Mouse (Mus musculus) limb, embryonic 11.5 days (tissue): ENCODE results near the gene Ctps. TPM values are rescaled to one million over a fixed set of nuclear protein-coding genes. Genes with fewer than 3 reads are reported as not detected.

ENCODE experiments used
- ATAC-seq: fragments of 200-750 bp; cut with Nextera tagmentation; 2 replicates; pipeline ENCODE4 v1.8.0; 2017; ENCODE audit warnings: low read depth; ENCODE audit not compliant: insufficient number of reproducible peaks, low FRiP score, low TSS enrichment
- DNase-seq: peaks from one replicate; pipeline ENCODE4 v3.0.0-alpha.2; 2015; ENCODE audit warnings: low spot score
- H3K27ac ChIP-seq: fragments of 300-500 bp; sonication (generic); replicated peaks from 2 replicates; pipeline ENCODE4 v1.5.1; 2014; ENCODE audit warnings: low read depth, mild to moderate bottlenecking, low read length
- H3K27me3 ChIP-seq: fragments of 300-500 bp; sonication (generic); 2 replicates; pipeline ENCODE4 v1.6.1; 2014; ENCODE audit warnings: mild to moderate bottlenecking, low read length, mixed read lengths; ENCODE audit not compliant: control insufficient read depth, insufficient read depth
- H3K36me3 ChIP-seq: fragments of 300-500 bp; sonication (generic); 2 replicates; pipeline ENCODE4 v1.6.1; 2014; ENCODE audit warnings: mild to moderate bottlenecking, low read length, moderate library complexity, mixed read lengths; ENCODE audit not compliant: control insufficient read depth, insufficient read depth
- H3K4me1 ChIP-seq: fragments of 300-500 bp; sonication (generic); 2 replicates; pipeline ENCODE4 v1.6.1; 2014; ENCODE audit warnings: low read length, mixed read lengths; ENCODE audit not compliant: control insufficient read depth, insufficient read depth
- H3K4me2 ChIP-seq: fragments of 300-500 bp; sonication (generic); 2 replicates; pipeline ENCODE4 v1.6.1; 2014; ENCODE audit warnings: low read depth, mild to moderate bottlenecking, moderate library complexity; ENCODE audit not compliant: severe bottlenecking
- H3K4me3 ChIP-seq: fragments of 300-500 bp; sonication (generic); 2 replicates; pipeline ENCODE4 v1.5.1; 2014; ENCODE audit warnings: low read depth, low read length
- H3K9ac ChIP-seq: fragments of 300-500 bp; sonication (generic); 2 replicates; pipeline ENCODE4 v1.6.1; 2014; ENCODE audit warnings: mild to moderate bottlenecking, low read length
- H3K9me3 ChIP-seq: fragments of 300-500 bp; sonication (generic); 2 replicates; pipeline ENCODE4 v1.6.1; 2016; ENCODE audit warnings: low read length; ENCODE audit not compliant: control insufficient read depth
- WGBS: fragments of 180-500 bp; shearing (Covaris S2); extraction: QIAGEN DNeasy Blood & Tissue Kit; methylation state at CpG from one replicate; pipeline ENCODE4 v1.1.7; 2014; 5-methylcytosine and 5-hydroxymethylcytosine counted together
- polyA plus RNA-seq: library from polyadenylated mRNA; unstranded; fragments of >200 nt; fragmentation: Nextera tagmentation; extraction: Ambion mirVana; gene quantifications from 2 replicates; pipeline ENCODE4 v1.2.1, GENCODE M21; 2014

Gene Ctps
- polyA plus RNA-seq, 1 experiment from 2014 or later: 138 TPM

DNA sequence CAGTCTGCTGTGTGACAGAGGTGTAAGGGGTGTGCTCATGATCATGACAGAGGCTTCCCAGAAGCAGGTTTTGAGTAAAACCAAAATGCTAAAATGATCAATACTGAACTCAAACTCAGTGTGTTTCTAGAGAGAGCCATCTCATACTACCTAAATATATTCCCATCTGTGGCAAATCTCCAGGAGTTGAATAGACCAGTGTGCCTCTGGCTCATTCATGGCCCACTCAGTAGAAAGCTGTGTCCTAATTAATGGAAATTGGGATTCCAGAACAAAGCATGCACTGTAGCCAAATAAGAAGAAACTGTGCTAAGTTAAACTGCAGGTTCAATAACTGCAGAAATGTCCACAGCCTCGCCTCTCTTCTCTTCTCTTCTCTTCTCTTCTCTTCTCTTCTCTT lies 16.9 kb upstream of the Ctps start:
- Histone ChIP-seq H3K27me3 (0 out of 2 replicates have a peak, but pooled peaks cover 10% of the 10 kb centered on the region), H3K36me3 (no peaks in the 10 kb centered on the region), H3K4me2 (no peak overlapping the region), H3K27ac (no peak overlapping the region), H3K9ac (no peak overlapping the region), H3K4me3 (no peak overlapping the region), H3K9me3 (no peaks in the 10 kb centered on the region), H3K4me1 (no peaks in the 10 kb centered on the region)
- ATAC-seq (no peak), DNase-seq (no peak)
- 59% methylated on average over 1 of the region's 1 CpGs for WGBS

DNA sequence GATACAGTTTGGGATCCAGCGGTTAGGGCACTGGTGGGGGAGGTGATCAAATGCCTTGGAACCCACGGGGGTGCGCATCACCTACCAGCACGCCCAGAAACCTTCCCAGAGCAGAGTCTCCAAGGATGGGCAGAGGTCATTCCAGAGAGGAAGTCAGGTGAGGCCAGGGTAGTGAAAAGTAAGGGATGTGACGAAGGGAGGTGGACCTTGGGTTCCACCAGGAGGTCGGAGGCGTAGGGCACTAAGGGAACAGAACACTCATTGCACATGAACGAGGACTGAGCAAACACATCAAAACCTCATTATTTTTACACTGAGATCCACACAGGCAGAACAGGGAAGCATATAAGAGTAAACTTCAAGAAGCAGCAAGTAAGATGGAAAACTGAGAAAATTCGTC lies 11.6 kb upstream of the Ctps start:
- Histone ChIP-seq H3K4me2 (no peak overlapping the region), H3K4me3 (no peak overlapping the region), H3K27me3 (no peaks in the 10 kb centered on the region), H3K9ac (no peak overlapping the region), H3K36me3 (no peaks in the 10 kb centered on the region), H3K9me3 (no peaks in the 10 kb centered on the region), H3K4me1 (no peaks in the 10 kb centered on the region), H3K27ac (no peak overlapping the region)
- ATAC-seq: no peak
- DNase-seq: no peak
- 83% methylated on average over 9 of the region's 9 CpGs for WGBS

- H3K36me3 ChIP-seq: no peaks in the 10 kb centered on the region
- no peaks in the 10 kb centered on the region for H3K27me3 ChIP-seq
- H3K9ac ChIP-seq: no peak overlapping the region
- no peak overlapping the region for H3K27ac ChIP-seq
- WGBS: 79% methylated on average over 5 of the region's 5 CpGs
- no peaks in the 10 kb centered on the region for H3K9me3 ChIP-seq
- no peak for ATAC-seq
- H3K4me1 ChIP-seq: no peaks in the 10 kb centered on the region
- DNase-seq: no peak
- H3K4me3 ChIP-seq: no peak overlapping the region
- no peak overlapping the region for H3K4me2 ChIP-seq
Observed at GRCm38 (mm10) chr4:120580894-120581293, 10.8 kb upstream of the Ctps start.

GRCm38 (mm10) chr4:120571691-120572090 lies 1.6 kb upstream of the Ctps start:
- H3K27me3 ChIP-seq: no peaks in the 10 kb centered on the region
- no peaks in the 10 kb centered on the region for H3K36me3 ChIP-seq
- H3K9ac ChIP-seq: no peak overlapping the region
- H3K4me2 ChIP-seq: no peak overlapping the region
- WGBS: 75% methylated on average over 3 of the region's 3 CpGs
- H3K4me1 ChIP-seq: peaks cover 18% of the 10 kb centered on the region
- H3K4me3 ChIP-seq: no peak overlapping the region
- DNase-seq (no peak), ATAC-seq (no peak)
- no peak overlapping the region for H3K27ac ChIP-seq
- H3K9me3 ChIP-seq: no peaks in the 10 kb centered on the region

DNA sequence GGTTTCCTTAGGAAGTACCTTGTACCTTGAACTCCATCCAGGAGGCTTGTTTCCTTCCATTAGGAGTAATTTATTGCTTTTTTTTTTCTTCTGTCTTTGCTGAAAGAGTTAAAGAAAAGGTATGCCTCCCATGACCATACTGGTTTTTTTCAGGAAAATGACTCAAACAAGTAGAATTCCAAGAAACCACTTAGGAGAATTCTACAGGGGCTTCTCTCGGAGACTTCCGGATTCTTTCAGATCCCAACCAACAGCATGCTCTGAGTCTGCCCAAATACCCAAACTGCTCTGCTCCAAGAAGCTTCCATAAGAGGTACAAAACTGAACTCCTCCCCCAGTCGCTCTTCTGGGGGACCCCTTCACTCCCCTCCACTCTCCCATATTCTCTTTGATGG lies 991 bp upstream of the Ctps start:
- H3K27me3 ChIP-seq: no peaks in the 10 kb centered on the region
- 76% methylated on average over 3 of the region's 3 CpGs for WGBS
- H3K4me2 ChIP-seq: peak overlapping the region; percentile 64
- ATAC-seq (no peak), DNase-seq (no peak)
- no peak overlapping the region for H3K9ac ChIP-seq
- no peaks in the 10 kb centered on the region for H3K9me3 ChIP-seq
- no peaks in the 10 kb centered on the region for H3K36me3 ChIP-seq
- no peak overlapping the region for H3K4me3 ChIP-seq
- H3K4me1 ChIP-seq: peaks cover 18% of the 10 kb centered on the region
- H3K27ac ChIP-seq: no peak overlapping the region

DNA sequence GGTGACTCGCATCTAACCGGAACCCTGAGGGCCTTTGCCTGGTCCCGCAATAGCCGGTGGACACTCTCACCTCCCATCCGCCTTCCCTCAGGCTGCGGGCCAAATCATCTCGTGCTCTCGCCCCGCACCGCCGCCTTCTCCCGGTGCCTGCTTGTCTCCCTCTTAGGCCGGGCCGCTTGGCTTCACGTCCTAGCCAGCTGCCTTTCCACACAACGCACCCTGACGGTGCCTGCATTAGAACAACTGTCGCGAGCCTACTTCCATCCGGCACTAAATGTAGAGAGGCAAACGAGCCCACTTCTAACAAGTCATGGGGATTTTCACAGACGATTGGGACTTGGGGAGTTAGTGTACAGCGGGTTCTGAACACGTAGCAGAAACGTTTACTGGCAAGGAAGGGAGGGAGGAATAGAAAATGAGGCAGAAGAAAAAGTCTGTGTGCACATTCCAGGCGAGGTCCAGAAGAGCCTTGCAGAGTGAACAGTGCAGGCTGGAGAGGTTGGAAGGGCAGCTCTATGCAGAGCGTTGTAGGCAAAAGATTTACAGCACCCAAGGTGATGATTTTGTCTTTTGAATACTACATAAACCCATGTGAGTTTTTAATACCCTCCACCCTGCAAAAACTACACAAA lies 478 bp upstream of the Ctps start:
- DNase-seq: no peak
- peaks cover 18% of the 10 kb centered on the region for H3K4me1 ChIP-seq

DNA sequence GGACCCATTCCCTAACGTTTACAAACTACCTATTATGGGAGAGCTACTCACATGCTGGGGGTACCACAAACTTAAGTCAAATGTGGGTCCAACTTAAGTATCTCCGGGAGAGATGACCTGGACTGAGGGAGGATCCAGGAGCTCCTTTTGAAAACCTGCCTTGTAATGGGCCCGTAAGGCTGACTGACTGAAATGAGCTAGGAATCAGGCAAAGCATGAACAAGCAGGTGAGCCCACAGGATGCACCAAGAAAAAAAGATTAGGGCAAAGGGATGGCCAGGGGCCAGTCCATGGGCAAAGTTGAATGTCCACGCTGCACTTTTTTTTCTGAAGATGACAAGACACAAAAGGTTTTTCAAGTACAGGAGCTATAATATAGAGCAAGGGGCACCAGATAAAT lies 1.1 kb downstream of the Ctps start:
- Histone ChIP-seq H3K4me2 (peak overlapping the region; percentile 64), H3K9me3 (no peaks in the 10 kb centered on the region), H3K27me3 (no peaks in the 10 kb centered on the region), H3K27ac (peak overlapping the region; percentile 76; the same call in 1 of the 2 replicates), H3K9ac (peak overlapping the region; percentile 80), H3K4me1 (peaks cover 18% of the 10 kb centered on the region), H3K36me3 (no peaks in the 10 kb centered on the region), H3K4me3 (peak overlapping the region; percentile 62)
- ATAC-seq (no peak), DNase-seq (peak; percentile 25)
- WGBS: 12% methylated on average over 4 of the region's 4 CpGs

More for the DNA sequence above, 478 bp upstream of the Ctps start:
- H3K36me3 ChIP-seq: no peaks in the 10 kb centered on the region
- no peaks in the 10 kb centered on the region for H3K27me3 ChIP-seq
- WGBS: 1% methylated on average over 27 of the region's 27 CpGs
- peak overlapping the region; percentile 80 for H3K9ac ChIP-seq
- H3K4me2 ChIP-seq: peak overlapping the region; percentile 64
- ATAC-seq: peak; percentile 58
- H3K4me3 ChIP-seq: peak overlapping the region; percentile 62
- no peaks in the 10 kb centered on the region for H3K9me3 ChIP-seq
- peak overlapping the region; percentile 76 for H3K27ac ChIP-seq

DNA sequence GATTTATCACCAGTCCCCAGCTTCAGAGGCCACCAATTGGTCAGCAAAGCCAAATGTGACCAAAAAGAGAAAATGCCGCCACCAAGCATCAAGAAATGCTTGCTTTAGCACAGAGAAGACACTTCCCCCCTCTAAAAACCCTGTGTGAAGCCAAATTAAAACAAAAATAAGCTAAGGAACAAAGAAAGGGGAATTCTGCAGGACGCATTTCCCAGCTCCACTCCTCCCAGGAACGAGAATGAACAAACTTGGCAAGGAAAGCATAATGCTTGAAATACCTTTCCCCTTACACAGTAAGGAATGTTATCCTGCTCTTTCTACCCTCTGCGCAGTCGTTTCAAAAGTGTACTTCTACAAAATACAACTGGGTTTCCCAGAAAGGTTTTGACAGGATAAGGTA lies 2.1 kb downstream of the Ctps start:
- Histone ChIP-seq H3K4me1 (peaks cover 18% of the 10 kb centered on the region), H3K36me3 (no peaks in the 10 kb centered on the region), H3K4me2 (no peak overlapping the region; the same call in 1 of the 2 replicates), H3K27ac (no peak overlapping the region), H3K9me3 (no peaks in the 10 kb centered on the region), H3K27me3 (no peaks in the 10 kb centered on the region), H3K9ac (no peak overlapping the region), H3K4me3 (no peak overlapping the region)
- WGBS: 66% methylated on average over 5 of the region's 5 CpGs
- ATAC-seq (no peak), DNase-seq (no peak)

- ATAC-seq: no peak
- no peak overlapping the region for H3K4me2 ChIP-seq
- no peaks in the 10 kb centered on the region for H3K27me3 ChIP-seq
- H3K4me3 ChIP-seq: no peak overlapping the region
- H3K9ac ChIP-seq: no peak overlapping the region
- no peaks in the 10 kb centered on the region for H3K9me3 ChIP-seq
- H3K27ac ChIP-seq: no peak overlapping the region
- H3K4me1 ChIP-seq: peaks cover 17% of the 10 kb centered on the region
- 91% methylated on average over 2 of the region's 2 CpGs for WGBS
- peaks cover 6% of the 10 kb centered on the region; the same call in 1 of the 2 replicates for H3K36me3 ChIP-seq
- no peak for DNase-seq
Observed at GRCm38 (mm10) chr4:120565726-120566125, 4.3 kb downstream of the Ctps start.
